Mouse (Mus musculus): ENCODE measurements around the gene Gm20388. TPM values are rescaled to one million over a fixed set of nuclear protein-coding genes. Genes with fewer than 3 reads are reported as not detected.

Gm20388 gene
- polyA plus RNA-seq, 1 experiment from 2014 or later: 5.5 TPM

GRCm38 (mm10) chr8:120512326-120512725 is 601.7 kb downstream of the Gm20388 start:
- Histone ChIP-seq H3K27ac (peak overlapping the region; percentile 84), H3K27me3 (ENCODE audit: poor library complexity, severe bottlenecking) (peaks cover 96% of the 10 kb centered on the region)

GRCm38 (mm10) chr8:120513145-120513544 is 602.5 kb downstream of the Gm20388 start:
- WGBS: 20% methylated on average over 6 of the region's 6 CpGs
- no peak for DNase-seq (ENCODE audit: extremely low spot score, low spot score)
- H3K4me1 ChIP-seq: peaks cover 100% of the 10 kb centered on the region
- H3K9me3 ChIP-seq: no peaks in the 10 kb centered on the region
- peaks cover 96% of the 10 kb centered on the region for H3K27me3 ChIP-seq (ENCODE audit: poor library complexity, severe bottlenecking)
- H3K4me3 ChIP-seq: peak overlapping the region; percentile 35; the same call in 1 of the 2 replicates
- H3K36me3 ChIP-seq (replicated peaks): no peaks in the 10 kb centered on the region
- peak overlapping the region; percentile 83 for H3K27ac ChIP-seq

More at GRCm38 (mm10) chr8:120512326-120512725, 601.7 kb downstream of the Gm20388 start:
- H3K9me3 ChIP-seq: no peaks in the 10 kb centered on the region
- no peak overlapping the region for H3K4me3 ChIP-seq
- no peak for DNase-seq (ENCODE audit: extremely low spot score, low spot score)
- peaks cover 100% of the 10 kb centered on the region for H3K4me1 ChIP-seq
- 35% methylated on average over 11 of the region's 11 CpGs for WGBS
- no peaks in the 10 kb centered on the region for H3K36me3 ChIP-seq (replicated peaks)

DNA sequence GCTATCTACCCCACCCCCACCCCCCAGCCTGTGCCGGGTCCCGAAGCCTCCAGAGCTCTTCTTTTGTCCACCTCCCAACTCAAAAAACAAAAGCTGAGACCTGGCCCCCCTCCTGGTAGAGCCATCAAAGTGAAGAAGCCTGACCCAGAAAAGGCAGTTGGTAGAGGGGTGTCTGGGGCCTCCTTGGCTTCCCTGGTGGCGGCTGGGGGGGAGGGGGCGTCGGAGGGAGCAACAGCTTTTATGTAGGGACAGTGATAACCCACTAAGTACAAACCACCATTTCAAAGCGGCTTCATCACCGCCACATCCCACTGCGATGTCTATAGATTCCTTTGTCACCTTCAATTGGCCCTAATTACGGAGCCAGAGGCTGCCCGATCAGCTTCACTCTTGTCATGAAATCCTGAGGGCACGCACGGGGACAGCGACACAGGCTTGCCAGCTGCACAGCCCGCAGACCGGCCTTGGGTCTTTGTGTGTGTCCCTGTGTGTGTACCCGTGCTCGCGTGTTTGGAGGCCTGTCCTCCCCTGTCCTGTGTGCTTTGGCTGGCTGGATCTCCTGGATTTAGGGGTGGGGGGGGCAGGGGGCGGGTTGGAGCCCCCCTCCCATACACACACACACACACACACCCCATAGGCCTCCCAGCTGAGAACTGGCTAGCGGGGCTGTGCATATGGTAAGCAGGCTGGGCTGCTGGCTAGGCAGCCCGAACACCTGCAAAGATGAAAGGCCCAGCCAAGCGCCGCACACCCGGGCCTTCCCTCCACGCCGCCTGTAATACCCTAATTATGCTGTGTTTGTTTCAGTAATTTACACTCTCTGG is 603.2 kb downstream of the Gm20388 start:
- H3K4me1 ChIP-seq: peaks cover 100% of the 10 kb centered on the region
- H3K4me3 ChIP-seq: peak overlapping the region; percentile 35
- peaks cover 96% of the 10 kb centered on the region for H3K27me3 ChIP-seq (ENCODE audit: poor library complexity, severe bottlenecking)
- H3K36me3 ChIP-seq (replicated peaks): no peaks in the 10 kb centered on the region
- WGBS: 3% methylated on average over 26 of the region's 26 CpGs
- peak; percentile 73 for DNase-seq (ENCODE audit: extremely low spot score, low spot score)
- H3K9me3 ChIP-seq: no peaks in the 10 kb centered on the region
- H3K27ac ChIP-seq: peak overlapping the region; percentile 83

DNA sequence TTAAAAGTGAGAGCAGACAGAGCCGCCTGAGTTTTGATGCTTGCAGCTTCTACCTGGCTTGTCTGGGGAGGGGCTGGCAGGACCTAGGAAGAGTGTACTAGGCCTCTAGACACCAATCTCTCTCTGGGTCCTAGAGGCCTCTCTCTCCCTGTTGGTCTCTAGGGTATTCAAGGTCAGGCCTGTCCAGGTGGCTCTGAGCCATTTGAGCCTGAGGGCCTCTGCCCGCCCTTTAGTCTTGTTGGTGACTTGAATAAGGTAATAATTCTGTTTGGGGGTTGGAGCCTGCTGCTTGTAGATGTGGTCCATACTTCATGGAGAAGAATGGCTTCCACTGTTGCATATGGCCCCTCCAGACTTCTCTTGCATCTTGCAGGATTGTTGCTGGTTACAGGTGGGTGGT is 604.6 kb downstream of the Gm20388 start:
- no peaks in the 10 kb centered on the region for H3K36me3 ChIP-seq (replicated peaks)
- no peak for DNase-seq (ENCODE audit: extremely low spot score, low spot score)
- H3K9me3 ChIP-seq: no peaks in the 10 kb centered on the region
- peaks cover 99% of the 10 kb centered on the region for H3K27me3 ChIP-seq (ENCODE audit: poor library complexity, severe bottlenecking)
- H3K4me3 ChIP-seq: no peak overlapping the region
- H3K4me1 ChIP-seq: peaks cover 100% of the 10 kb centered on the region
- H3K27ac ChIP-seq: no peak overlapping the region
- WGBS: 93% methylated on average over 2 of the region's 2 CpGs

DNA sequence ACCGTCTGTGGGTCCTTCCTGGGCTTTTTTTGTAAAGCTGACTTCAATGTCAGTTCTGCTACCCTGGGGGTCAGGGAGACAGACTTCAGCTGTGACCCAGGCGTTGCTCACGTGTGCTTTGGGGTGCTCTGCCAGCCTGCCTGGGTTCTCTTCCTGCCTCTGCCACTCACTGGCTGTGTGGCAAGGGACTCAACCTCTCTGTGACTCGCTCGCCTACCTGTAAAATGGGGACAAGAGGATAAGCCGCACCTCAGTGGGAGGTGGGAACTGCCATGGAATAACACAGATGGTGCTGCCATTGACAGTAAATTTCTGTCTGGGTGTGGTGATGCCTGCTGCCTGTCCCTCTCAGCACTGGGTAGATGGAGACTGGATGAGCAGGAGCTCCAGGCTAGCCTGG is 605.0 kb downstream of the Gm20388 start:
- Histone ChIP-seq H3K4me3 (no peak overlapping the region), H3K36me3 (replicated peaks) (no peaks in the 10 kb centered on the region), H3K27ac (0 out of 2 replicates have a peak overlapping the region, but pooled peaks have one; percentile 54), H3K27me3 (ENCODE audit: poor library complexity, severe bottlenecking) (peaks cover 99% of the 10 kb centered on the region), H3K9me3 (no peaks in the 10 kb centered on the region), H3K4me1 (peaks cover 100% of the 10 kb centered on the region)
- no peak for DNase-seq (ENCODE audit: extremely low spot score, low spot score)
- 80% methylated on average over 6 of the region's 6 CpGs for WGBS

- peaks cover 100% of the 10 kb centered on the region for H3K4me1 ChIP-seq
Observed at GRCm38 (mm10) chr8:120516182-120516755, 605.6 kb downstream of the Gm20388 start.

GRCm38 (mm10) chr8:120517666-120518410 is 607.2 kb downstream of the Gm20388 start:
- 43% methylated on average over 11 of the region's 11 CpGs for WGBS
- no peaks in the 10 kb centered on the region for H3K36me3 ChIP-seq (replicated peaks)
- peak overlapping the region; percentile 36 for H3K27ac ChIP-seq
- H3K4me1 ChIP-seq: peaks cover 94% of the 10 kb centered on the region
- no peak overlapping the region for H3K4me3 ChIP-seq
- H3K27me3 ChIP-seq (ENCODE audit: poor library complexity, severe bottlenecking): peaks cover 99% of the 10 kb centered on the region
- H3K9me3 ChIP-seq: no peaks in the 10 kb centered on the region
- no peak for DNase-seq (ENCODE audit: extremely low spot score, low spot score)

More at GRCm38 (mm10) chr8:120516182-120516755, 605.6 kb downstream of the Gm20388 start:
- H3K27me3 ChIP-seq (ENCODE audit: poor library complexity, severe bottlenecking): peaks cover 99% of the 10 kb centered on the region
- no peaks in the 10 kb centered on the region for H3K36me3 ChIP-seq (replicated peaks)
- peak; percentile 72 for DNase-seq (ENCODE audit: extremely low spot score, low spot score)
- 9% methylated on average over 12 of the region's 12 CpGs for WGBS
- peak overlapping the region; percentile 54 for H3K27ac ChIP-seq
- H3K4me3 ChIP-seq: peak overlapping the region; percentile 20; the same call in 1 of the 2 replicates
- H3K9me3 ChIP-seq: no peaks in the 10 kb centered on the region

DNA sequence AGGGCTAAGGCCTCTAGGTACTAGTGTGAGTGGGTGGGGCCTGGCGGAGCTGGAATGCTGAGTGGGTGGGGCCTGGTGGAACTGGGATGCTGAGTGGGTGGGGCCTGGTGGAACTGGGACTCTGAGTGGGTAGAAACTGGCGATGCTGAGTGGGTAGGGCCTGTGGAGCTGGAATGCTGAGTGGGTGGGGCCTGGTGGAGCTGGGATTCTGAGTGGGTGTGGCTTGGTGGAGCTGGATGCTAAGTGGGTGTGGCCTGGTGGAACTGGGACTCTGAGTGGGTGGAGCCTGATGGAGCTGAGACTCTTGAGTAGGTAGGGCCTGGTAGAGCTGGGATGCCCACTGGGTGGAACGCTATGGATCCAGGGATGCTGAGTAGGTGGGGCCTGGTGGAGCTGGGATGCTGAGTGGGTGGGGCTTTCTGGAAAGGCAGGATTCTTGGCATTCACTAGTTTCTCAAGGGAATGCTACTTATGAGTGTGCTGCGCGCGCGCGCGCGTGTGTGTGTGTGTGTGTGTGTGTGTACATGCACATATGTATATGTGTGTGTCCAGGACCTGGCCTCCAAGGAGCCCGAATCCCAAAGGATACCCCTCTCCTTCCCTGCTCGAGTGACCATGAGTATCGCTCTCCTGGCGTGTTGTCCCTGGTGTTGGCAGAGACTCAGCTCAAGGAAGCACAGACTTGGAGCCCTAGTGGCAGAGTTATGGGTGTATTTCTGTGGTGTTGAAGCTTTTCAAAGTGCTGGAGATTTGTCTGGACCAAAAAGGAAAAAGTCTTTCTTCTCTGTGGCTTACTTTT is 608.3 kb downstream of the Gm20388 start:
- Histone ChIP-seq H3K4me1 (peaks cover 93% of the 10 kb centered on the region), H3K27me3 (ENCODE audit: poor library complexity, severe bottlenecking) (peaks cover 99% of the 10 kb centered on the region), H3K27ac (peak overlapping the region; percentile 36; the same call in 1 of the 2 replicates), H3K9me3 (no peaks in the 10 kb centered on the region), H3K4me3 (no peak overlapping the region), H3K36me3 (replicated peaks) (no peaks in the 10 kb centered on the region)
- 60% methylated on average over 14 of the region's 14 CpGs for WGBS
- no peak for DNase-seq (ENCODE audit: extremely low spot score, low spot score)

- Histone ChIP-seq H3K9me3 (no peaks in the 10 kb centered on the region), H3K36me3 (replicated peaks) (no peaks in the 10 kb centered on the region), H3K27ac (peak overlapping the region; percentile 58), H3K4me1 (peaks cover 93% of the 10 kb centered on the region), H3K27me3 (ENCODE audit: poor library complexity, severe bottlenecking) (peaks cover 99% of the 10 kb centered on the region), H3K4me3 (peak overlapping the region; percentile 19)
- 67% methylated on average over 15 of the region's 15 CpGs for WGBS
- DNase-seq (ENCODE audit: extremely low spot score, low spot score): no peak
Observed at GRCm38 (mm10) chr8:120520287-120520686, 609.6 kb downstream of the Gm20388 start.

DNA sequence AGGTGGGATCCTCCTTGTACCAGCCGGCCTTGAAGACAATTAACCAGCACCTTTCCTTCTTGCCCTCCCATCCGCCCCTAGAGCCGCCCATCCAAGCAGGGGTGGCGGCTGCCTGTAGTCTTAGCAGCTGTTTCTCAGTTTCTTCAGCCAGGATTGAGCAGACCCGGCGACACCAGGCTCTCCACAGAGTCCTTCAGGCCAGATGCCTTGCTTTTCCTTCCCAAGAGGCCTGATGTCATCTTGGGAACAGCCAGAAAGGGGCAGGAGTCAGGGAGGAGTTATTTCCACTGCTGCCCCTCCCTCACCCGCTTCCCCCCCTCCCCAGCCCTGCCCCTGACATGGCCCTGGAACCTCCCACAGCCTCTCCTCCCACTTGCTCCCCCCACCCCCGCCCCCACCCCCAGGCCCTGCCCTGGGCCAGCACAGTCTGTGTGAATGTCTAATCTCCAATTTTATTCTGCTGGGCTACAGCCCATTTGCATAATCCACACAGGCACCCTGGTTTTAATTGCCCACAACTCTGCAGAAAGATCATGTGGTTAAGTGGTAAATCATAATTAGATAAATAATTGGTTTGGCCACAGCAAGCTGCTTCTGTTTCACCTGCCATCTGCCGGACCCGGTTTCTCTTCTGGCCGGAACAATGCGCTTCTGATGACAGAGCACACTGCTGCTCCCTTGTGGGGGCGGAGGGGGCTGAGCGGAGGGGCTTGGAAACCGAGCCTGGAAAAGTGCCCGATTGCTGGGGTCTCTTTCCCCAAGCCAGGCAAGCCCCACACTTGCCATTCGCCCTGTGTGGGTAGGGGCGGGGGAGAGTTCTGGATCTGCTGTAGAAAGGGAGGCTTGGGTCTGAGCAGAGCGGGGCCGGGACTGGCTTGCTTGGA is 610.3 kb downstream of the Gm20388 start:
- Histone ChIP-seq H3K9me3 (no peaks in the 10 kb centered on the region), H3K36me3 (replicated peaks) (no peaks in the 10 kb centered on the region), H3K4me1 (peaks cover 93% of the 10 kb centered on the region), H3K27me3 (ENCODE audit: poor library complexity, severe bottlenecking) (peaks cover 99% of the 10 kb centered on the region), H3K27ac (peak overlapping the region; percentile 82), H3K4me3 (peak overlapping the region; percentile 21)
- peak; percentile 76 for DNase-seq (ENCODE audit: extremely low spot score, low spot score)
- 7% methylated on average over 20 of the region's 20 CpGs for WGBS

DNA sequence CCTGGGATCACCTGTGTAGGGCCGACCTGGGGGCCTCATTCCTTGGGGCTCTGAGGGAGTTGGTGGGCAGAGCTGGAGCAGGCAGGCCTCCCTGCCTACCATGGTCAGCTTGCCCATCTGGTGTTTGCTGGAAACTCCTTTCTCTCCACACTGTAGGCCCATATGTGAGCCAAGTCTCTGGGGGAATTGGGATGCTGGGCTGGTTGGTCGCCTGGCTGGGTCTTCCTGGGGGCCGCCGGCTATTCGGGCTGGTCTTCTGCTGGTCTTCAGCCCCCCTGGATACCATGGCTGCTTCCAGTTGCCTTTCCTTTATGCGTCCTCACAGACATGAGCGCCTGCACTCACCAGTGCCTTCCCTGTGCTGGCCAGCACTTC is 610.9 kb downstream of the Gm20388 start:
- DNase-seq (ENCODE audit: extremely low spot score, low spot score): no peak
- no peaks in the 10 kb centered on the region for H3K36me3 ChIP-seq (replicated peaks)
- peak overlapping the region; percentile 21; the same call in 1 of the 2 replicates for H3K4me3 ChIP-seq
- 61% methylated on average over 7 of the region's 7 CpGs for WGBS
- peaks cover 93% of the 10 kb centered on the region for H3K4me1 ChIP-seq
- peaks cover 99% of the 10 kb centered on the region for H3K27me3 ChIP-seq (ENCODE audit: poor library complexity, severe bottlenecking)
- peak overlapping the region; percentile 82 for H3K27ac ChIP-seq
- H3K9me3 ChIP-seq: no peaks in the 10 kb centered on the region
